Mouse (Mus musculus): ENCODE measurements around the gene Sorcs1. TPM values are rescaled to one million over a fixed set of nuclear protein-coding genes. Genes with fewer than 3 reads are reported as not detected.

Gene Sorcs1
- polyA plus RNA-seq, 1 experiment from 2014 or later: 2.7 TPM

- H3K27me3 ChIP-seq (ENCODE audit: insufficient read depth, low read length): no peaks in the 10 kb centered on the region
- H3K4me2 ChIP-seq (replicated peaks; ENCODE audit: low read depth, low read length): no peak overlapping the region
- WGBS: 83% methylated on average over 5 of the region's 5 CpGs
- H3K36me3 ChIP-seq (ENCODE audit: insufficient read depth, low read length): no peaks in the 10 kb centered on the region
- no peak overlapping the region for H3K9ac ChIP-seq (replicated peaks; ENCODE audit: low read length)
- no peaks in the 10 kb centered on the region; the same call in 1 of the 2 replicates for H3K4me1 ChIP-seq (ENCODE audit: insufficient read depth, low read length)
- H3K27ac ChIP-seq (ENCODE audit: low read length): no peak overlapping the region
- H3K4me3 ChIP-seq (ENCODE audit: low read length): no peak overlapping the region
- no peaks in the 10 kb centered on the region for H3K9me3 ChIP-seq (ENCODE audit: low read length)
- ATAC-seq (ENCODE audit: low FRiP score, low TSS enrichment): no peak
Observed at GRCm38 (mm10) chr19:50458581-50458980, 219.9 kb downstream of the Sorcs1 start.

GRCm38 (mm10) chr19:50457275-50457892, 221.1 kb downstream of the Sorcs1 start:
- no peak overlapping the region for H3K27ac ChIP-seq (ENCODE audit: low read length)
- H3K4me1 ChIP-seq (ENCODE audit: insufficient read depth, low read length): no peaks in the 10 kb centered on the region; the same call in 1 of the 2 replicates
- no peaks in the 10 kb centered on the region for H3K36me3 ChIP-seq (ENCODE audit: insufficient read depth, low read length)
- H3K27me3 ChIP-seq (ENCODE audit: insufficient read depth, low read length): no peaks in the 10 kb centered on the region
- no peak overlapping the region for H3K4me3 ChIP-seq (ENCODE audit: low read length)
- ATAC-seq (ENCODE audit: low FRiP score, low TSS enrichment): peak; percentile 35; the same call in 1 of the 2 replicates
- no peak overlapping the region for H3K9ac ChIP-seq (replicated peaks; ENCODE audit: low read length)
- 43% methylated on average over 5 of the region's 5 CpGs for WGBS
- H3K9me3 ChIP-seq (ENCODE audit: low read length): no peaks in the 10 kb centered on the region
- no peak overlapping the region for H3K4me2 ChIP-seq (replicated peaks; ENCODE audit: low read depth, low read length)

- H3K4me2 ChIP-seq (replicated peaks; ENCODE audit: low read depth, low read length): peak overlapping the region; percentile 47
- no peaks in the 10 kb centered on the region for H3K27me3 ChIP-seq (ENCODE audit: insufficient read depth, low read length)
- H3K4me3 ChIP-seq (ENCODE audit: low read length): no peak overlapping the region
- no peaks in the 10 kb centered on the region for H3K9me3 ChIP-seq (ENCODE audit: low read length)
- H3K9ac ChIP-seq (replicated peaks; ENCODE audit: low read length): no peak overlapping the region
- H3K4me1 ChIP-seq (ENCODE audit: insufficient read depth, low read length): peaks cover 16% of the 10 kb centered on the region
- no peak for ATAC-seq (ENCODE audit: low FRiP score, low TSS enrichment)
- no peak overlapping the region for H3K27ac ChIP-seq (ENCODE audit: low read length)
- WGBS: 25% methylated on average over 4 of the region's 4 CpGs
- no peaks in the 10 kb centered on the region for H3K36me3 ChIP-seq (ENCODE audit: insufficient read depth, low read length)
Observed at GRCm38 (mm10) chr19:50441099-50441498, 237.3 kb downstream of the Sorcs1 start.

GRCm38 (mm10) chr19:50440246-50440910, 238.1 kb downstream of the Sorcs1 start:
- peak overlapping the region; percentile 31; the same call in 1 of the 2 replicates for H3K9ac ChIP-seq (replicated peaks; ENCODE audit: low read length)
- 0 out of 2 replicates have a peak overlapping the region, but pooled peaks have one; percentile 20 for H3K27ac ChIP-seq (ENCODE audit: low read length)
- no peak overlapping the region for H3K4me3 ChIP-seq (ENCODE audit: low read length)
- no peak; the same call in 1 of the 2 replicates for ATAC-seq (ENCODE audit: low FRiP score, low TSS enrichment)
- no peaks in the 10 kb centered on the region for H3K9me3 ChIP-seq (ENCODE audit: low read length)
- peaks cover 16% of the 10 kb centered on the region for H3K4me1 ChIP-seq (ENCODE audit: insufficient read depth, low read length)
- H3K36me3 ChIP-seq (ENCODE audit: insufficient read depth, low read length): no peaks in the 10 kb centered on the region
- 9% methylated on average over 10 of the region's 11 CpGs for WGBS
- H3K27me3 ChIP-seq (ENCODE audit: insufficient read depth, low read length): no peaks in the 10 kb centered on the region
- peak overlapping the region; percentile 47 for H3K4me2 ChIP-seq (replicated peaks; ENCODE audit: low read depth, low read length)

GRCm38 (mm10) chr19:50439464-50439881, 239.0 kb downstream of the Sorcs1 start:
- no peaks in the 10 kb centered on the region for H3K9me3 ChIP-seq (ENCODE audit: low read length)
- no peaks in the 10 kb centered on the region for H3K36me3 ChIP-seq (ENCODE audit: insufficient read depth, low read length)
- no peak overlapping the region for H3K4me3 ChIP-seq (ENCODE audit: low read length)
- H3K4me1 ChIP-seq (ENCODE audit: insufficient read depth, low read length): peaks cover 16% of the 10 kb centered on the region
- H3K4me2 ChIP-seq (replicated peaks; ENCODE audit: low read depth, low read length): no peak overlapping the region
- H3K27me3 ChIP-seq (ENCODE audit: insufficient read depth, low read length): no peaks in the 10 kb centered on the region
- no peak overlapping the region for H3K9ac ChIP-seq (replicated peaks; ENCODE audit: low read length)
- peak; percentile 35; the same call in 1 of the 2 replicates for ATAC-seq (ENCODE audit: low FRiP score, low TSS enrichment)
- 29% methylated on average over 3 of the region's 3 CpGs for WGBS
- no peak overlapping the region for H3K27ac ChIP-seq (ENCODE audit: low read length)

- WGBS: 80% methylated on average over 1 of the region's 1 CpGs
- no peak overlapping the region for H3K4me3 ChIP-seq (ENCODE audit: low read length)
Observed at GRCm38 (mm10) chr19:50422928-50423327, 255.5 kb downstream of the Sorcs1 start.

GRCm38 (mm10) chr19:50418962-50419720, 259.3 kb downstream of the Sorcs1 start:
- Histone ChIP-seq H3K4me3 (ENCODE audit: low read length) (no peak overlapping the region), H3K9me3 (ENCODE audit: low read length) (no peaks in the 10 kb centered on the region), H3K27ac (ENCODE audit: low read length) (no peak overlapping the region), H3K9ac (replicated peaks; ENCODE audit: low read length) (no peak overlapping the region), H3K4me1 (ENCODE audit: insufficient read depth, low read length) (no peaks in the 10 kb centered on the region), H3K4me2 (replicated peaks; ENCODE audit: low read depth, low read length) (no peak overlapping the region), H3K27me3 (ENCODE audit: insufficient read depth, low read length) (no peaks in the 10 kb centered on the region), H3K36me3 (ENCODE audit: insufficient read depth, low read length) (no peaks in the 10 kb centered on the region)
- ATAC-seq (ENCODE audit: low FRiP score, low TSS enrichment): peak; percentile 77
- WGBS: 35% methylated on average over 14 of the region's 14 CpGs

More at GRCm38 (mm10) chr19:50422928-50423327, 255.5 kb downstream of the Sorcs1 start:
- H3K9me3 ChIP-seq (ENCODE audit: low read length): no peaks in the 10 kb centered on the region
- no peaks in the 10 kb centered on the region for H3K4me1 ChIP-seq (ENCODE audit: insufficient read depth, low read length)
- no peak for ATAC-seq (ENCODE audit: low FRiP score, low TSS enrichment)
- no peaks in the 10 kb centered on the region for H3K36me3 ChIP-seq (ENCODE audit: insufficient read depth, low read length)
- H3K27me3 ChIP-seq (ENCODE audit: insufficient read depth, low read length): no peaks in the 10 kb centered on the region
- no peak overlapping the region for H3K4me2 ChIP-seq (replicated peaks; ENCODE audit: low read depth, low read length)
- no peak overlapping the region for H3K27ac ChIP-seq (ENCODE audit: low read length)
- no peak overlapping the region for H3K9ac ChIP-seq (replicated peaks; ENCODE audit: low read length)

- Histone ChIP-seq H3K4me1 (ENCODE audit: insufficient read depth, low read length) (no peaks in the 10 kb centered on the region), H3K4me2 (replicated peaks; ENCODE audit: low read depth, low read length) (no peak overlapping the region), H3K9me3 (ENCODE audit: low read length) (no peaks in the 10 kb centered on the region), H3K9ac (replicated peaks; ENCODE audit: low read length) (no peak overlapping the region), H3K27me3 (ENCODE audit: insufficient read depth, low read length) (no peaks in the 10 kb centered on the region), H3K4me3 (ENCODE audit: low read length) (no peak overlapping the region), H3K36me3 (ENCODE audit: insufficient read depth, low read length) (no peaks in the 10 kb centered on the region), H3K27ac (ENCODE audit: low read length) (no peak overlapping the region)
- WGBS: 61% methylated on average over 3 of the region's 3 CpGs
- ATAC-seq (ENCODE audit: low FRiP score, low TSS enrichment): no peak
Observed at GRCm38 (mm10) chr19:50410561-50410960, 267.9 kb downstream of the Sorcs1 start.

- Histone ChIP-seq H3K4me2 (replicated peaks; ENCODE audit: low read depth, low read length) (no peak overlapping the region), H3K9ac (replicated peaks; ENCODE audit: low read length) (no peak overlapping the region), H3K4me1 (ENCODE audit: insufficient read depth, low read length) (no peaks in the 10 kb centered on the region), H3K27me3 (ENCODE audit: insufficient read depth, low read length) (no peaks in the 10 kb centered on the region), H3K9me3 (ENCODE audit: low read length) (no peaks in the 10 kb centered on the region), H3K36me3 (ENCODE audit: insufficient read depth, low read length) (no peaks in the 10 kb centered on the region), H3K4me3 (ENCODE audit: low read length) (no peak overlapping the region), H3K27ac (ENCODE audit: low read length) (no peak overlapping the region)
- ATAC-seq (ENCODE audit: low FRiP score, low TSS enrichment): no peak
- 97% methylated on average over 2 of the region's 2 CpGs for WGBS
Observed at GRCm38 (mm10) chr19:50398341-50398740, 280.1 kb downstream of the Sorcs1 start.

All from kidney, embryonic 16.5 days (tissue).